Mouse (Mus musculus) left cerebral cortex, adult 2 months (tissue): ENCODE data around the gene Osbpl8. TPM values are rescaled to one million over a fixed set of nuclear protein-coding genes. Genes with fewer than 3 reads are reported as not detected.
A peak's percentile ranks its signal among the peaks of the same experiment; 100 is the strongest.

Source experiments
- DNase-seq, 2 experiments: peaks; one replicate each; pipeline ENCODE4 v3.0.0; 2021 to 2022; ENCODE audit warnings: low spot score in 2 of 2, mixed read lengths in 1 of 2; ENCODE audit errors: extremely low spot score in 1 of 2
- H3K27ac ChIP-seq: fragments of 200-600 bp; 2 replicates; pipeline ENCODE4 v1.8.1; 2022
- H3K4me3 ChIP-seq: fragments of 200-600 bp; 2 replicates; pipeline ENCODE4 v1.8.1; 2022
- CTCF ChIP-seq: fragments of 200-600 bp; IDR thresholded peaks from 2 replicates; pipeline ENCODE4 v1.8.1; 2022; ENCODE audit warnings: antibody characterized with exemption, mild to moderate bottlenecking, moderate library complexity
- intact Hi-C: fragments of 180-260 bp; cut with DNase I; formaldehyde crosslinking; loops from one replicate; pipeline ENCODE4 v1.15.1; 2025
- total RNA-seq, 2 experiments: library from RNA; stranded (reverse); gene quantifications; 2 replicates each; pipeline ENCODE4 v1.2.3; 2021

The Osbpl8 gene
- total RNA-seq, 2 experiments from 2014 or later = 93.8 to 104 TPM

- no peak for TF ChIP-seq CTCF
- DNase-seq = no peak
- intact Hi-C loops = loop anchor here (5.0 kb wide), 1 partner anchor 84 kb away; no protein-coding TSS in a partner anchor
- Histone ChIP-seq H3K4me3 (no peak overlapping the region), H3K27ac (no peak overlapping the region)
These were observed 3.8 kb downstream of the Osbpl8 start for GRCm38 (mm10) chr10:111168305-111168704.

DNA sequence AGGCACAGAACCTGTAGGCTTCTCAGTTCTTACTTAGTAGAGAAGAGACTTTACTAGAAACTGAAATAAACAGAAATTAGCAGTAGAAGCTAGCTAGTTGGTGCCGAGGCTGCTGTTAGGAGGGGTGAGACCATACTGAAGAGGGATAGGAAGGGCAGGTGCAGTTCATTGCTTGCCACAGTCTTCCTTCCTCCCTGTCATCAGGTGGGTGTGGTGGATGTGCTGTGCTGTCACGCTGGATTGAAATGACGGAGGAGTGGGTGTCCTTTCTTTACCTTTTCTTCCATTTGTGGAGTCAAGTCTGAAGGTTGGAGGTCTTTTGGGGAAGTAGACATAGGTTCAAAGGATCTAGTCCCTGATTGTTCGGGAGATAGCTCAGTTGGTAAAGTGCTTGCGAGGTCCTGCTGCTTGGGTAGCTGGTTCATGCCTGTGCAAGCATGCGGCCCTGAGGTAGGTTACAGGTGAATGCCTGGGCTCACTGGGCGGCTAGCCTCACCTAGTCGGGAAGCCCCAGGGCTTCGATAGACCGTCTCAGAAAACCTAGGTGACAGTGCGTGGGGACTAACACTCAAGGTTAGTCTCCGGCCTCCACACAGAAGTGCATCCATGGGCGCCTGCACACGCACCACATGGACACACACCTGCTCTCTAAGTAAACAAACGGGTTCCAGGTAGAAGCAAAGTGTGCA lies 6.8 kb downstream of the Osbpl8 start:
- no peak for TF ChIP-seq CTCF
- intact Hi-C loops = no loop called here
- no peak for DNase-seq
- Histone ChIP-seq H3K4me3 (no peak overlapping the region), H3K27ac (no peak overlapping the region)

- TF ChIP-seq CTCF = no peak
- intact Hi-C loops = no loop called here
- H3K27ac ChIP-seq = no peak overlapping the region
- no peak overlapping the region for H3K4me3 ChIP-seq
- DNase-seq = no peak
These were observed 9.2 kb downstream of the Osbpl8 start for GRCm38 (mm10) chr10:111173589-111174247.

- no peak overlapping the region for H3K4me3 ChIP-seq
- DNase-seq = no peak
- intact Hi-C loops = no loop called here
- no peak for TF ChIP-seq CTCF
- peak overlapping the region; percentile 58; the same call in 1 of the 2 replicates for H3K27ac ChIP-seq
These were observed 12.8 kb downstream of the Osbpl8 start for GRCm38 (mm10) chr10:111177336-111177735.

GRCm38 (mm10) chr10:111178024-111178423 lies 13.5 kb downstream of the Osbpl8 start:
- intact Hi-C loops = no loop called here
- peak; percentile 33 to 43 for DNase-seq
- Histone ChIP-seq H3K27ac (peak overlapping the region; percentile 78), H3K4me3 (no peak overlapping the region)
- no peak for TF ChIP-seq CTCF

GRCm38 (mm10) chr10:111180633-111181032 lies 16.1 kb downstream of the Osbpl8 start:
- intact Hi-C loops = no loop called here
- H3K27ac ChIP-seq = no peak overlapping the region

DNA sequence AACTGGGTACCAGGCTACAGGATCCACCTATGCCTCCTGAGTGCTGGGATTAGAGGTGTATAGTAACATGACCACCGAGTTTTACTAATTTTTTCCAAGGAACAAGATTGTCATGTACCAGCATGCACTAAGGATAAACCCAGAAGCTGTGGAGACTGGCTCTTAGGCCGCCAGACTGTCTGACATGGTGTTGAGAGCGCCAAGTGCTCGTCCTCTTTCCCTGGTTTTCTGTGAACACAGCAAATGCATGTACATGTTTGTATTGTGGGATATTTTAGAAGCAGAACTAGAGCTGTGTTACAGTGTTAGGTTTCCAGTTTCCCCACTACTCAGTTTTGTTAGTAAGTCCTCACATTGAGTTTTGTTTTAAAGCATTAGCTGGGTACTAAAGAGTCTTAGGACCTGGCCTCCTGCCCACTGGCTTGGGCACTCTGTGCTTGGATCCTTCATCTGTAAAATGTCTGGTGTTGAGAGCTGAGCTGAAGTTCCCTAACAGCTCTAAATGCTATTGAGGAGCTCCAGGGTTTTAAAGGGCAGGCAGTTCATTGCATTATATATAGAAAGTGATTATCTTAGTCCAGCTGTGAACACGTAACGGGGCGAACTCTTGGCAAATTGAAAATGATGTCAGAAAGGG lies 19.2 kb downstream of the Osbpl8 start:
- no peak overlapping the region for H3K27ac ChIP-seq
- H3K4me3 ChIP-seq = no peak overlapping the region
- DNase-seq = no peak
- intact Hi-C loops = no loop called here
- no peak for TF ChIP-seq CTCF

More at GRCm38 (mm10) chr10:111180633-111181032, 16.1 kb downstream of the Osbpl8 start:
- DNase-seq = no peak
- TF ChIP-seq CTCF = peak; percentile 57
- H3K4me3 ChIP-seq = no peak overlapping the region

DNA sequence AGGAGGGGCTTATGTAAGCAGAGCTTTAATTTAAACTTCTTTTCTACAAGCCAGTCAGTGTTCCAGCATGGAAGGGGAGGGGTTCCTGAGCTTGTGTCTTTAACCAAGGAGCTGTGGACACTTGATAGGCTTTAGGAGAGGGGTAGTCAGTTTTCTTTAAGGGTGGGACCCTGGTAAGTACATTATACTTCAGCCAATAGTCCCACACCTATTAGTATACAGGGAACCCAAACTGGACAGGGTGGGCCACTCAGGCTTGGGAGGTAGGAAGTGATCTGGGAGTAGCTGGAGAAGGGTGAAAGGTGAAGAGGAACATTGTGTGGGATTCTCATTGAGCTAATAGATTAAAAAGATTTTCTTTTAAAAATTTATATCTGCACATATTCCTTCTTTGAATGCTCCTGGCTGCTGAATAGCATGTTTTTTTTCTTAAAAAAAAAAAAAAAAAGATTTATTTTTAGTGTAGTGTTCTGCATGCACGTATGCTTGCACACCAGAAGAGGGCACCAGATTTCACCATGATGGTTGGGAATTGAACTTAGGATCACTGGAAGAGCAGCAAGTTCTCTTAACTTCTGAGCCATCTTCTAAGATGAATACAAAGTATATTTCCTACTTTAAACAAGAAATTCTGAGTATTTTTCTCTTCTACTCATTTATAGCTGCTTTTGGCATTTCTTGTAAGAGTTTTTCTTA lies 21.2 kb downstream of the Osbpl8 start:
- H3K27ac ChIP-seq = no peak overlapping the region
- no peak overlapping the region for H3K4me3 ChIP-seq
- TF ChIP-seq CTCF = peak; percentile 53
- intact Hi-C loops = no loop called here
- DNase-seq = no peak

GRCm38 (mm10) chr10:111189022-111189555 lies 24.5 kb downstream of the Osbpl8 start:
- TF ChIP-seq CTCF = no peak
- DNase-seq = no peak
- Histone ChIP-seq H3K27ac (peak overlapping the region; percentile 62), H3K4me3 (no peak overlapping the region)
- intact Hi-C loops = no loop called here

GRCm38 (mm10) chr10:111190110-111190795 lies 25.7 kb downstream of the Osbpl8 start:
- no peak for TF ChIP-seq CTCF
- DNase-seq = no peak
- no peak overlapping the region for H3K4me3 ChIP-seq
- peak overlapping the region; percentile 62; the same call in 1 of the 2 replicates for H3K27ac ChIP-seq
- intact Hi-C loops = loop anchor here (5.0 kb wide), 1 partner anchor 67 kb away; no protein-coding TSS in a partner anchor

GRCm38 (mm10) chr10:111193536-111193935 lies 29.0 kb downstream of the Osbpl8 start:
- DNase-seq = no peak
- TF ChIP-seq CTCF = no peak
- H3K27ac ChIP-seq = no peak overlapping the region
- no peak overlapping the region for H3K4me3 ChIP-seq
- intact Hi-C loops = loop anchor here (5.0 kb wide), 1 partner anchor 64 kb away; no protein-coding TSS in a partner anchor
